Mouse (Mus musculus) adrenal gland, postnatal 25 days (tissue): ENCODE data around the gene Gm20422. TPM values are rescaled to one million over a fixed set of nuclear protein-coding genes. Genes with fewer than 3 reads are reported as not detected.
A peak's percentile ranks its signal among the peaks of the same experiment; 100 is the strongest.

Source experiments
- DNase-seq: peaks from one replicate; pipeline ENCODE4 v3.0.0; 2021; ENCODE audit warnings: mixed read lengths
- long read RNA-seq: library from polyadenylated mRNA; stranded (forward); transcript quantifications from one replicate; pipeline ENCODE4 v2.0.0, GENCODE M21; 2021
- total RNA-seq: library from RNA; stranded (reverse); gene quantifications from 2 replicates; pipeline ENCODE4 v1.2.3, GENCODE M21; 2021

Gm20422 gene
- total RNA-seq, result 3.3 TPM in 1 of 2 replicates, not detected in the other
- long read RNA-seq, partial matches to known transcripts, result 0 of 3 reads
- long read RNA-seq, other reads (novel, unspliced or antisense), result 3 of 3 reads

GRCm38 (mm10) chr8:69774503-69775148, at the start of gene Gm20422:
Gene Gm20422, minus strand, starts transcription at chr8:69774886.
- peak; percentile 82 for DNase-seq

- peak; percentile 70 for DNase-seq
These were observed 47.9 kb upstream of the Gm20422 start, which contains the start of gene Lpar2 for GRCm38 (mm10) chr8:69822386-69823191. Gene Lpar2, plus strand, starts transcription at chr8:69822429.

GRCm38 (mm10) chr8:69821971-69822385, 47.3 kb upstream of the Gm20422 start:
- peak; percentile 47 for DNase-seq

- DNase-seq, result no peak
These were observed 45.8 kb upstream of the Gm20422 start for GRCm38 (mm10) chr8:69820466-69820865.

GRCm38 (mm10) chr8:69815396-69815795, 40.7 kb upstream of the Gm20422 start:
- peak; percentile 40 for DNase-seq

- no peak for DNase-seq
These were observed 40.2 kb upstream of the Gm20422 start for GRCm38 (mm10) chr8:69814881-69815280.

GRCm38 (mm10) chr8:69809820-69810219, 35.1 kb upstream of the Gm20422 start:
- no peak for DNase-seq

- no peak for DNase-seq
These were observed 34.2 kb upstream of the Gm20422 start for GRCm38 (mm10) chr8:69808864-69809403.

GRCm38 (mm10) chr8:69808094-69808863, 33.6 kb upstream of the Gm20422 start, which contains the start of gene Gmip:
Gene Gmip, plus strand, starts transcription at chr8:69808679.
- DNase-seq, result peak; percentile 85

- no peak for DNase-seq
These were observed 32.5 kb upstream of the Gm20422 start for GRCm38 (mm10) chr8:69807236-69807635.

- no peak for DNase-seq
These were observed 30.8 kb upstream of the Gm20422 start for GRCm38 (mm10) chr8:69805491-69805890.

- DNase-seq, result no peak
These were observed 30.4 kb upstream of the Gm20422 start for GRCm38 (mm10) chr8:69805086-69805485.

GRCm38 (mm10) chr8:69804537-69804936, 29.9 kb upstream of the Gm20422 start:
- DNase-seq, result no peak

GRCm38 (mm10) chr8:69803366-69803765, 28.7 kb upstream of the Gm20422 start:
- no peak for DNase-seq

GRCm38 (mm10) chr8:69802216-69802615, 27.5 kb upstream of the Gm20422 start:
- no peak for DNase-seq

- no peak for DNase-seq
These were observed 27.1 kb upstream of the Gm20422 start for GRCm38 (mm10) chr8:69801796-69802195.

GRCm38 (mm10) chr8:69799946-69800345, 25.3 kb upstream of the Gm20422 start:
- DNase-seq, result no peak

- DNase-seq, result no peak
These were observed 24.6 kb upstream of the Gm20422 start for GRCm38 (mm10) chr8:69799261-69799660.

- DNase-seq, result no peak
These were observed 23.0 kb upstream of the Gm20422 start for GRCm38 (mm10) chr8:69797661-69798060.

- no peak for DNase-seq
These were observed 22.1 kb upstream of the Gm20422 start for GRCm38 (mm10) chr8:69796721-69797345.

GRCm38 (mm10) chr8:69794901-69795300, 20.2 kb upstream of the Gm20422 start:
- no peak for DNase-seq

GRCm38 (mm10) chr8:69794096-69794495, 19.4 kb upstream of the Gm20422 start:
- DNase-seq, result no peak
